Mouse (Mus musculus) small intestine, adult 2 months (tissue): ENCODE results near the gene Tbc1d30.

Source experiments
- CTCF ChIP-seq: fragments of 200-500 bp; IDR thresholded peaks from 2 replicates; pipeline ENCODE4 v1.5.1; 2012; ENCODE audit warnings: low read depth, mild to moderate bottlenecking, control low read depth, inconsistent platforms, low read length, moderate library complexity, mixed read lengths; ENCODE audit not compliant: insufficient replicate concordance, insufficient read length; ENCODE audit errors: extremely low read depth
- POLR2A ChIP-seq: fragments of 200-500 bp; IDR thresholded peaks from 2 replicates; pipeline ENCODE4 v1.6.1; 2012; ENCODE audit warnings: low read depth, mild to moderate bottlenecking, control low read depth, inconsistent platforms, low read length, moderate library complexity

GRCm38 (mm10) chr10:121375649-121376493 is 24.8 kb upstream of the Tbc1d30 start:
- TF ChIP-seq CTCF: no peak
- TF ChIP-seq POLR2A: no peak
